Mouse (Mus musculus) kidney, embryonic 14.5 days (tissue): ENCODE measurements around the gene Csdc2. TPM values are rescaled to one million over a fixed set of nuclear protein-coding genes. Genes with fewer than 3 reads are reported as not detected.

ENCODE experiments used
- ATAC-seq: fragments of 200-750 bp; cut with Nextera tagmentation; 2 replicates; pipeline ENCODE4 v1.8.0; 2017; ENCODE audit warnings: moderate number of reproducible peaks, mild to moderate bottlenecking, moderate TSS enrichment, moderate library complexity; ENCODE audit not compliant: low FRiP score, low TSS enrichment
- H3K27ac ChIP-seq: fragments of 300-500 bp; sonication (generic); 2 replicates; pipeline ENCODE4 v1.5.1; 2014; ENCODE audit warnings: low read depth, mild to moderate bottlenecking, low read length, moderate library complexity, mixed read lengths
- H3K27me3 ChIP-seq: fragments of 300-500 bp; sonication (generic); 2 replicates; pipeline ENCODE4 v1.6.1; 2014; ENCODE audit warnings: mild to moderate bottlenecking, low read length; ENCODE audit not compliant: control insufficient read depth, insufficient read depth
- H3K36me3 ChIP-seq: fragments of 300-500 bp; sonication (generic); 2 replicates; pipeline ENCODE4 v1.6.1; 2014; ENCODE audit warnings: low read length, mixed read lengths; ENCODE audit not compliant: control insufficient read depth, insufficient read depth
- H3K4me1 ChIP-seq: fragments of 300-500 bp; sonication (generic); 2 replicates; pipeline ENCODE4 v1.6.1; 2014; ENCODE audit warnings: low read length, mixed read lengths; ENCODE audit not compliant: control insufficient read depth, insufficient read depth
- H3K4me2 ChIP-seq: fragments of 300-500 bp; sonication (generic); replicated peaks from 2 replicates; pipeline ENCODE4 v1.6.1; 2014; ENCODE audit warnings: low read depth, mild to moderate bottlenecking, low read length
- H3K4me3 ChIP-seq: fragments of 300-500 bp; sonication (generic); 2 replicates; pipeline ENCODE4 v1.5.1; 2014; ENCODE audit warnings: mild to moderate bottlenecking, low read length
- H3K9ac ChIP-seq: fragments of 300-500 bp; sonication (generic); 2 replicates; pipeline ENCODE4 v1.6.1; 2014; ENCODE audit warnings: low read depth, mild to moderate bottlenecking, low read length, moderate library complexity
- H3K9me3 ChIP-seq: fragments of 300-500 bp; sonication (generic); 2 replicates; pipeline ENCODE4 v1.6.1; 2016; ENCODE audit warnings: low read length; ENCODE audit not compliant: control insufficient read depth
- WGBS: fragments of 180-500 bp; shearing (Covaris S2); extraction: QIAGEN DNeasy Blood & Tissue Kit; methylation state at CpG from one replicate; pipeline ENCODE4 v1.1.7; 2014; 5-methylcytosine and 5-hydroxymethylcytosine counted together
- polyA plus RNA-seq: library from polyadenylated mRNA; unstranded; fragments of >200 nt; fragmentation: Nextera tagmentation; extraction: Ambion mirVana; gene quantifications from 2 replicates; pipeline ENCODE4 v1.2.1, GENCODE M21; 2014

Csdc2 gene
- polyA plus RNA-seq, 1 experiment from 2014 or later: 28.1 TPM

- ATAC-seq: no peak
- WGBS: 86% methylated on average over 2 of the region's 2 CpGs
- no peak overlapping the region for H3K4me3 ChIP-seq
Observed at GRCm38 (mm10) chr15:81941010-81941409, 4.5 kb downstream of the Csdc2 start.

DNA sequence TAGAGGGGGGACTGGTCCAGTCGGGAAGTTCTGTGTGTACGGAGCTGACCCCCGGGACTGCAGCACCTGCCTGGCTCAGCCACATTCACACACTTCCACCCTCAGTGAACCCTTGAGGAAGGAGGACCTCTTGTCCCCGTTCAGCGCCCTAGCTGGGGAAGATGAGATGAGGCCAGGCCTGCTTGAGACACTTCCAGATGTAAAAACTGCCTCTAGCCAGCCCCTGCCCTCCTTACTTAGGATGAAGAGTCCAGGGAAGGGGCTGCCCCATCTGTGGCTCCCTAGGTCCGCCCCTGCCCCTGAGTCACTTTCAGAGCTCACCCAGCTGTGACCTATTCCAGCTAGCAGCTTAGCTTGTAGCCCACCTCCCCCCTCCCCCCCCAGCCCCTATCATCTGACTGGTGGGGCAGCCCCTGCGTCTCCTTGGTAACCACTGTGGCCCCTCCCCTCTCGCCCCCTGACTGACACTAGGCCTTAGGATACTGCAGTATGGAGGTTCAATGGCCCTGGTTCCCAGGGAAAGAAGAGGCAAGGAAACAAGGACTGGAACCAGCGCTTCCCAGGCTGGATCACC, 6.7 kb downstream of the Csdc2 start:
- Histone ChIP-seq H3K27me3 (no peaks in the 10 kb centered on the region), H3K4me1 (peaks cover 8% of the 10 kb centered on the region), H3K27ac (peak overlapping the region; percentile 62; the same call in 1 of the 2 replicates), H3K4me2 (peak overlapping the region; percentile 26; the same call in 1 of the 2 replicates), H3K9me3 (no peaks in the 10 kb centered on the region), H3K36me3 (no peaks in the 10 kb centered on the region), H3K9ac (no peak overlapping the region), H3K4me3 (no peak overlapping the region)
- WGBS: 9% methylated on average over 9 of the region's 9 CpGs
- peak; percentile 86 for ATAC-seq

More at GRCm38 (mm10) chr15:81941010-81941409, 4.5 kb downstream of the Csdc2 start:
- no peak overlapping the region for H3K9ac ChIP-seq
- no peak overlapping the region for H3K4me2 ChIP-seq
- H3K9me3 ChIP-seq: no peaks in the 10 kb centered on the region
- peaks cover 26% of the 10 kb centered on the region for H3K4me1 ChIP-seq
- no peaks in the 10 kb centered on the region for H3K27me3 ChIP-seq
- H3K27ac ChIP-seq: no peak overlapping the region
- no peaks in the 10 kb centered on the region for H3K36me3 ChIP-seq

DNA sequence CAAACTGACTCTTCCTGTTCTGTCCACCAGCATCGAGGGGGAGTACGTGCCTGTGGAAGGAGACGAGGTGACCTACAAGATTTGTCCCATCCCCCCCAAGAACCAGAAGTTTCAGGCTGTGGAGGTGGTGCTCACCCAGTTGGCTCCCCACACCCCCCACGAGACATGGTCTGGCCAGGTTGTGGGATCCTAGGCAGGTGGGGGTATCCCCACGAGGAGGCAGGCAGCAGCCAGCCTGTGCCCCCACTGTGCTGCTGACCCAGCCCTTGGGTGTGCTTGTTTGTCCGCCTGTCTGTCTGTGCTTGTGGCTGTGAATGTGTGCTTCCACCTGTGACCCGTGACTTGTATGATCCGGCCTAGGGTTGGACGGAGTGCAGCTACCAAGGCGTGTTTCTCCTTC, 12.5 kb downstream of the Csdc2 start:
- no peak overlapping the region for H3K9ac ChIP-seq
- 81% methylated on average over 10 of the region's 10 CpGs for WGBS
- no peak overlapping the region for H3K27ac ChIP-seq
- H3K36me3 ChIP-seq: peaks cover 11% of the 10 kb centered on the region
- no peak for ATAC-seq
- no peaks in the 10 kb centered on the region for H3K9me3 ChIP-seq
- no peaks in the 10 kb centered on the region for H3K27me3 ChIP-seq
- no peaks in the 10 kb centered on the region for H3K4me1 ChIP-seq
- no peak overlapping the region for H3K4me3 ChIP-seq
- H3K4me2 ChIP-seq: no peak overlapping the region

DNA sequence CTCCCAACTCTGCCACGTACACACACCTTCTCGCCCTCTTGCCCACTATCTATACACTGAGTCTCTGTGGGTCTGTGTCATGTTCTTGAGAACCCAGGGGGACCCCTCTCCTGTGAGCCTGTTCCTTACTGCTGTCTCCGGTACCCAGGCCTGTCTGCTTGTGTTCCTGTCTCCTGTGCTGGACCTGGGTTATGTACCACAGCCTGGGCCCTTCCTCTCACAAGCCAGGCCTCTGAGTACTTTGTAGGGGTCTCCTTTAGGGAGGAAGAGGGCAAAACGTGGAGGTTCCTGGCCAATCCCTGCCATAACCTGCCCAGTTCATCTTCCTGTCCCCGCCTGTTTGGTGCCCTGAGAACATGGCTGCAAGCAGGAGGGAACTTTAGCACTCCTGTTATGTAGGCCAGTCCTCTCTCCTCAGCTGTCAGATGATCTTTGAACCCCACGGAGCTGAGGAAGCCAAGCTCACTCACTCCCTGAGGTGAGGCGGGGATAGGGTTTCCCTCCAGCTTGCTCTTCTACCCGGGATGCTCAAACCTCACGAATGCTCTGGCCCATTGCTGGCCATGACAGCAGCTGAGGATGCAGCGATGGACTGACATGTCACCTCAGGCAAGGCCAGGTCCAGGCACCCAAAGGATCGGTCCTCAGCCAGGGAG, 13.0 kb downstream of the Csdc2 start:
- H3K9me3 ChIP-seq: no peaks in the 10 kb centered on the region
- 68% methylated on average over 11 of the region's 11 CpGs for WGBS
- ATAC-seq: no peak
- H3K27me3 ChIP-seq: no peaks in the 10 kb centered on the region
- H3K4me1 ChIP-seq: no peaks in the 10 kb centered on the region
- no peak overlapping the region for H3K4me3 ChIP-seq
- no peak overlapping the region for H3K4me2 ChIP-seq
- no peak overlapping the region for H3K9ac ChIP-seq
- H3K36me3 ChIP-seq: peaks cover 11% of the 10 kb centered on the region
- H3K27ac ChIP-seq: no peak overlapping the region

DNA sequence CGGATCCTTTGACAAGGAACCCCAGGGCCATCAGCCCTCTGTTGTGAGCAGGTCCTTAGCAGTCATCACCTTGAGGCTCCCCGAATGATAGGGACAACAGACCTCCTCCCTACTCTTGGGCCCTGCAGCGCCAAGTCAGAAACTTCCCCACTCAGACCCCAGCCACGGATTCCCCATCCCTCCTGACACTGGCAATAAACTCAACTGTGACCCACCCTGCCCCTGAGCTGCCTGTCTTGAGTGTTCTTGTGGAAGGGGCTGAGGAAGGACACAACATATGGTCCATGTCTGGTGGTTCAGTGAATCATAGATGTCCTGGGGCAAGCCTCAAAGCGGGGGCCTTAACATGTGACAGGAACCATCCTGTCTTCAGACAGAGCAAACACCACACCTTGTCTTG, 14.2 kb downstream of the Csdc2 start:
- Histone ChIP-seq H3K4me2 (no peak overlapping the region), H3K36me3 (peaks cover 19% of the 10 kb centered on the region), H3K27me3 (no peaks in the 10 kb centered on the region), H3K4me1 (no peaks in the 10 kb centered on the region), H3K9ac (no peak overlapping the region), H3K9me3 (no peaks in the 10 kb centered on the region), H3K4me3 (no peak overlapping the region), H3K27ac (no peak overlapping the region)
- ATAC-seq: no peak
- WGBS: 65% methylated on average over 5 of the region's 5 CpGs

DNA sequence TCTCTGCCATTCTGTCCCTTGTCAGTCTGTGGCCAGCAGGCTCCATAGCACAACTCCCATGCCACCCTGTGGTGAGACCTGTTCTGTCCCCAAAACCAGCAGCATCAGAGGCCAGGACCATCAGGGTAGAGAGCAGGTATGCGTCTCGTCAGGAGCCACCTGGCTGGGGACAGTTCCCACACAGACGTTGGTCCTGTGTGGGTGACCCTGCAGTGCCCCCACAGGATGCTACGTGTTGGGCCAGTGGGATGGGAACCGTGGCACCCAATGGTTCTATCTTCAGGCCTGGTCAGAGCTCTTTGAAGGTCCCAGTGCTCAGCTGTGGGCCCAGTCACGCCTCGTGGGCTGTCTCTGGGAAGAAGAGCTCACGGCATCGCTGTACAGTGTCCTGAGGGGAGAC, 14.6 kb downstream of the Csdc2 start:
- ATAC-seq: no peak
- 88% methylated on average over 9 of the region's 9 CpGs for WGBS
- Histone ChIP-seq H3K9me3 (no peaks in the 10 kb centered on the region), H3K9ac (no peak overlapping the region), H3K4me3 (no peak overlapping the region), H3K27me3 (no peaks in the 10 kb centered on the region), H3K36me3 (peaks cover 19% of the 10 kb centered on the region), H3K4me2 (no peak overlapping the region), H3K4me1 (no peaks in the 10 kb centered on the region), H3K27ac (no peak overlapping the region)

- Histone ChIP-seq H3K4me1 (no peaks in the 10 kb centered on the region), H3K9ac (no peak overlapping the region), H3K27me3 (no peaks in the 10 kb centered on the region), H3K9me3 (no peaks in the 10 kb centered on the region), H3K27ac (no peak overlapping the region), H3K4me2 (no peak overlapping the region), H3K36me3 (peaks cover 19% of the 10 kb centered on the region), H3K4me3 (no peak overlapping the region)
- no peak for ATAC-seq
- 81% methylated on average over 4 of the region's 4 CpGs for WGBS
Observed at GRCm38 (mm10) chr15:81952310-81952709, 15.8 kb downstream of the Csdc2 start.

- no peak for ATAC-seq
- H3K4me2 ChIP-seq: no peak overlapping the region
Observed at GRCm38 (mm10) chr15:81954151-81954583, 17.6 kb downstream of the Csdc2 start.

GRCm38 (mm10) chr15:81954716-81955115, 18.2 kb downstream of the Csdc2 start:
- Histone ChIP-seq H3K4me1 (0 out of 2 replicates have a peak, but pooled peaks cover 1% of the 10 kb centered on the region), H3K27me3 (no peaks in the 10 kb centered on the region), H3K9me3 (no peaks in the 10 kb centered on the region), H3K9ac (no peak overlapping the region), H3K36me3 (peaks cover 19% of the 10 kb centered on the region), H3K4me2 (no peak overlapping the region), H3K27ac (no peak overlapping the region), H3K4me3 (no peak overlapping the region)
- no peak for ATAC-seq
- 93% methylated on average over 6 of the region's 6 CpGs for WGBS

More at GRCm38 (mm10) chr15:81954151-81954583, 17.6 kb downstream of the Csdc2 start:
- peaks cover 19% of the 10 kb centered on the region for H3K36me3 ChIP-seq
- no peak overlapping the region for H3K27ac ChIP-seq
- H3K4me1 ChIP-seq: no peaks in the 10 kb centered on the region
- H3K9ac ChIP-seq: no peak overlapping the region
- no peaks in the 10 kb centered on the region for H3K9me3 ChIP-seq
- H3K27me3 ChIP-seq: no peaks in the 10 kb centered on the region
- 95% methylated on average over 9 of the region's 9 CpGs for WGBS
- H3K4me3 ChIP-seq: no peak overlapping the region
